Mouse (Mus musculus) limb, embryonic 14.5 days (tissue): ENCODE measurements around the gene Fam92b. TPM values are rescaled to one million over a fixed set of nuclear protein-coding genes. Genes with fewer than 3 reads are reported as not detected.

Experiments used
- ATAC-seq: fragments of 200-750 bp; cut with Nextera tagmentation; 2 replicates; pipeline ENCODE4 v1.8.0; 2017; ENCODE audit warnings: low read depth, moderate number of reproducible peaks, moderate TSS enrichment; ENCODE audit not compliant: low FRiP score
- DNase-seq: peaks from one replicate; pipeline ENCODE4 v3.0.0-alpha.2; 2015; ENCODE audit warnings: low spot score
- H3K27ac ChIP-seq: fragments of 300-500 bp; sonication (generic); replicated peaks from 2 replicates; pipeline ENCODE4 v1.5.1; 2014; ENCODE audit warnings: low read depth, mild to moderate bottlenecking, low read length, moderate library complexity, mixed read lengths
- H3K27me3 ChIP-seq: fragments of 300-500 bp; sonication (generic); 2 replicates; pipeline ENCODE4 v1.6.1; 2014; ENCODE audit warnings: low read length, mixed read lengths; ENCODE audit not compliant: control insufficient read depth, insufficient read depth
- H3K36me3 ChIP-seq: fragments of 300-500 bp; sonication (generic); 2 replicates; pipeline ENCODE4 v1.6.1; 2014; ENCODE audit warnings: mild to moderate bottlenecking, low read length, moderate library complexity, mixed read lengths; ENCODE audit not compliant: control insufficient read depth, insufficient read depth
- H3K4me1 ChIP-seq: fragments of 300-500 bp; sonication (generic); 2 replicates; pipeline ENCODE4 v1.6.1; 2014; ENCODE audit warnings: antibody characterized with exemption, low read length, mixed read lengths; ENCODE audit not compliant: control insufficient read depth, insufficient read depth
- H3K4me2 ChIP-seq: fragments of 300-500 bp; sonication (generic); replicated peaks from 2 replicates; pipeline ENCODE4 v1.6.1; 2014; ENCODE audit warnings: low read depth, mild to moderate bottlenecking, low read length, moderate library complexity; ENCODE audit not compliant: severe bottlenecking
- H3K4me3 ChIP-seq: fragments of 300-500 bp; sonication (generic); replicated peaks from 2 replicates; pipeline ENCODE4 v1.5.1; 2014; ENCODE audit warnings: low read length
- H3K9ac ChIP-seq: fragments of 300-500 bp; sonication (generic); 2 replicates; pipeline ENCODE4 v1.6.1; 2014; ENCODE audit warnings: mild to moderate bottlenecking, low read depth, low read length, moderate library complexity; ENCODE audit not compliant: severe bottlenecking
- H3K9me3 ChIP-seq: fragments of 300-500 bp; sonication (generic); 2 replicates; pipeline ENCODE4 v1.6.1; 2016; ENCODE audit warnings: low read length; ENCODE audit not compliant: control insufficient read depth
- POLR2A ChIP-seq: fragments of 200-500 bp; IDR thresholded peaks from 2 replicates; pipeline ENCODE4 v1.8.0; 2012; ENCODE audit warnings: inconsistent platforms, mild to moderate bottlenecking, moderate library complexity, borderline replicate concordance; ENCODE audit not compliant: insufficient read depth, insufficient read length; ENCODE audit errors: extremely low read depth
- WGBS: fragments of 180-500 bp; shearing (Covaris S2); extraction: QIAGEN DNeasy Blood & Tissue Kit; methylation state at CpG from one replicate; pipeline ENCODE4 v1.1.7; 2014; 5-methylcytosine and 5-hydroxymethylcytosine counted together
- polyA plus RNA-seq, 2 experiments: library from polyadenylated mRNA; depleted of rRNA in 1 of 2; stranded (reverse) in 1 of 2; unstranded in 1 of 2; fragments of >200 nt; fragmentation: Nextera tagmentation in 1 of 2; extraction: Ambion mirVana in 1 of 2; gene quantifications; 2 replicates each; pipeline versions ENCODE4 v1.2.1 to v1.2.3; 2012 to 2014

Fam92b gene
- polyA plus RNA-seq, 2 experiments = not detected

DNA sequence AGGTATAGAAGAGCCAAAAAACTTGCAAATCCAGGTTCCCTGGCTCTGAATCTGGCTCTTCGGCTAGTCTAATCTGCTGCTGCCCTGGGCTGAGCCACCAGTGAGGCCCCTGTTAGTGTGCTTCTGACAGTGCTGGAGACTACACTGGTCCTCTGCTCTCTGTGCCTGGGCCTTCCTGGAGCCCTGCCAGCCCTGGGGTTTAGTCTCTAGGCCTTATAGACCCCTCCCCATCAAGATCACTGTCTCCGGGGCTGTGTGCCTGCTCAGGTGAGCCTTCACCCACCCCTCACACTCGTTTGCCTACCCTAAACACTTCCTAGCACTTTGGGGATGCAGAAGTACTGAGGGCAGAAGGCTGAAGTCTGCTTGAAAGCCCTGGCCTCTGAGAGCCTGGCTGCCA is 57.8 kb downstream of the Fam92b start:
- no peak overlapping the region for H3K4me2 ChIP-seq
- no peak overlapping the region for H3K4me3 ChIP-seq
- H3K4me1 ChIP-seq = no peaks in the 10 kb centered on the region
- H3K9me3 ChIP-seq = no peaks in the 10 kb centered on the region
- no peak for ATAC-seq
- TF ChIP-seq POLR2A = no peak
- H3K27me3 ChIP-seq = peaks cover 19% of the 10 kb centered on the region
- DNase-seq = no peak
- H3K36me3 ChIP-seq = no peaks in the 10 kb centered on the region
- H3K9ac ChIP-seq = no peak overlapping the region
- H3K27ac ChIP-seq = no peak overlapping the region
- WGBS = 62% methylated on average over 3 of the region's 3 CpGs

DNA sequence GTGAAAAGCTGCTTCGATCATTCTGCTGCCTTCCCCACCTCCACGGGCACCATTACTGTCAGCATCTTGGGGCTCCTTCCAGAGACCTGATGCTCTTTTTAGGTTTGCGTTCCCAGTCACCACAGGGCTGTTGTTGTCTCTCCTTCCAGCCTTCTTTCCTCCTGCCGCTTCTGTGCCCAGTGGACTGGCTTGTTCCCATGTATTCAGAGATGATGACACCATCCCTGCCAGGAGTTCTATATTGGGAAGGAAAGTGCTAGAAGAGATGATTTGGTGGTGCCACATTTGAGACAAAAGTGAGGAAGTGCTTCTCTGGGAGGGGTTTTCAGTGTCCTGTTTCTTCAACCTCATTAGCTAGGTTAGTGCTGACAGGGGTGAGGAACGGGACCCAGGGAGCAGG is 58.4 kb downstream of the Fam92b start:
- DNase-seq = no peak
- H3K9me3 ChIP-seq = no peaks in the 10 kb centered on the region
- H3K27me3 ChIP-seq = peaks cover 24% of the 10 kb centered on the region
- TF ChIP-seq POLR2A = no peak
- WGBS = 78% methylated on average over 5 of the region's 5 CpGs
- no peak overlapping the region for H3K4me3 ChIP-seq
- H3K27ac ChIP-seq = no peak overlapping the region
- no peaks in the 10 kb centered on the region for H3K4me1 ChIP-seq
- H3K4me2 ChIP-seq = no peak overlapping the region
- H3K9ac ChIP-seq = no peak overlapping the region
- H3K36me3 ChIP-seq = no peaks in the 10 kb centered on the region
- no peak for ATAC-seq

DNA sequence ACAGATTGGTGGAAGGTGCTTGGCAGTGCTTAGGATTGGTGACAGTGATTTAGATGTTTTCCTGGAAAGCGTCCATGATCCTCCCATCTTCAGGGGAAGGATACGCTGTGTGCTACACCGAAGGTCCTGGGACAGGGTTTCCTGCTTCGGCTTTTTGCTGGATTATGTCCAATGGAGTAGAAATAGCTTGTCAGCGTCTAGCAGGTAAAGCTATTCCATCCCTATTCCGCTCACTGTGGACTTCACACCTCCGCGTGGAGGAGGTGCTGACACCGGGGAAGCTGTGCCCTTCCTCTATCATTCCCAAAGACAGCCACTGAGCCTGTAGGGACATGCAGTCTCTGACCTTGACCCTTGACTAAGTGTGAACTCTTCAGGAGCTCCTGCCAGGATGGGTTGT is 59.1 kb downstream of the Fam92b start:
- 81% methylated on average over 9 of the region's 9 CpGs for WGBS
- H3K27ac ChIP-seq = no peak overlapping the region
- DNase-seq = no peak
- H3K4me2 ChIP-seq = no peak overlapping the region
- no peak for TF ChIP-seq POLR2A
- H3K36me3 ChIP-seq = no peaks in the 10 kb centered on the region
- H3K9me3 ChIP-seq = no peaks in the 10 kb centered on the region
- H3K4me3 ChIP-seq = no peak overlapping the region
- no peak overlapping the region for H3K9ac ChIP-seq
- peaks cover 24% of the 10 kb centered on the region for H3K27me3 ChIP-seq
- H3K4me1 ChIP-seq = 0 out of 2 replicates have a peak, but pooled peaks cover 2% of the 10 kb centered on the region
- ATAC-seq = no peak

DNA sequence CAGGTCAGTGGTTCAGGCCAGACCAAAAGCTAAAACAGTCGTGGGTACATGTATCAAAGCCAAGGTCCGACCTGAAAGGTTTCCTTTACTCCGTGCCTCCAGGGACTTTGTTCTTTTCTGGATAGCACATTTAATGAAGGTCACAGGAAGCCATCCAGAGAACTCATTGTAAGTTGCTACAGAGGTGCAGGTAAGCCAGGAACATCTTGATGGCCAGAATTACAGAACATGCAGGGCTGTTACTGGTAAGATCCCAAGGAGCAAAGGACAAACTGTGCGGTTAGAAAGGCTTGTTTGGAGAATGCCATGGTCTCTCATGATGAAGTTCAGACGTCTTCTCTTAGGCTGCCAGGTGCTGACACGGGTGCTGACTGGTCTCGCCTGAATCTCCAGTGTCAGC is 60.7 kb downstream of the Fam92b start:
- WGBS = 68% methylated on average over 7 of the region's 7 CpGs
- no peaks in the 10 kb centered on the region for H3K9me3 ChIP-seq
- H3K4me1 ChIP-seq = 0 out of 2 replicates have a peak, but pooled peaks cover 2% of the 10 kb centered on the region
- no peak for DNase-seq
- no peak for TF ChIP-seq POLR2A
- no peak overlapping the region for H3K9ac ChIP-seq
- H3K4me2 ChIP-seq = no peak overlapping the region
- no peak overlapping the region for H3K27ac ChIP-seq
- no peak for ATAC-seq
- no peak overlapping the region for H3K4me3 ChIP-seq
- H3K36me3 ChIP-seq = no peaks in the 10 kb centered on the region
- H3K27me3 ChIP-seq = peaks cover 24% of the 10 kb centered on the region

Other genes with a start within 250 kb of the Fam92b start
- gene Crispld2, start 185.0 kb downstream of the Fam92b start, polyA plus RNA-seq (2012; rRNA removed) = 7.5 and 8.6 TPM in 2 replicates
- 3.9 and 4.5 TPM in 2 replicates for gene Crispld2, start 185.0 kb downstream of the Fam92b start, polyA plus RNA-seq (2014; fragmentation: Nextera tagmentation; extraction: Ambion mirVana)
- gene Zdhhc7, start 76.0 kb downstream of the Fam92b start, polyA plus RNA-seq (2012; rRNA removed) = 38.2 and 44.8 TPM in 2 replicates
- gene Zdhhc7, start 76.0 kb downstream of the Fam92b start, polyA plus RNA-seq (2014; fragmentation: Nextera tagmentation; extraction: Ambion mirVana) = 29.7 and 33.1 TPM in 2 replicates
- gene 6430548M08Rik, start 63.3 kb downstream of the Fam92b start, polyA plus RNA-seq (2012; rRNA removed) = 4.1 and 4.2 TPM in 2 replicates
- gene 6430548M08Rik, start 63.3 kb downstream of the Fam92b start, polyA plus RNA-seq (2014; fragmentation: Nextera tagmentation; extraction: Ambion mirVana) = 4.0 and 6.6 TPM in 2 replicates
- gene Gse1, start 51.0 kb upstream of the Fam92b start, polyA plus RNA-seq (2012; rRNA removed) = 32.6 and 43.9 TPM in 2 replicates
- 10.2 and 10.3 TPM in 2 replicates for gene Gse1, start 51.0 kb upstream of the Fam92b start, polyA plus RNA-seq (2014; fragmentation: Nextera tagmentation; extraction: Ambion mirVana)